Mouse (Mus musculus) kidney, postnatal 0 days (tissue): ENCODE measurements around the gene Stac3. TPM values are rescaled to one million over a fixed set of nuclear protein-coding genes. Genes with fewer than 3 reads are reported as not detected.

Experiments
- ATAC-seq: fragments of 200-750 bp; cut with Nextera tagmentation; replicated peaks from 2 replicates; pipeline ENCODE4 v1.8.0; 2017; ENCODE audit warnings: low read depth, moderate number of reproducible peaks, moderate TSS enrichment, moderate library complexity; ENCODE audit not compliant: low FRiP score
- DNase-seq: peaks from one replicate; pipeline ENCODE4 v3.0.0-alpha.2; 2016; ENCODE audit warnings: low spot score
- H3K27ac ChIP-seq: fragments of 300-500 bp; sonication (generic); 2 replicates; pipeline ENCODE4 v1.5.1; 2014; ENCODE audit warnings: mild to moderate bottlenecking
- H3K27me3 ChIP-seq: fragments of 300-500 bp; sonication (generic); 2 replicates; pipeline ENCODE4 v1.6.1; 2014; ENCODE audit warnings: low read length, mixed read lengths; ENCODE audit not compliant: insufficient read depth
- H3K36me3 ChIP-seq: fragments of 300-500 bp; sonication (generic); 2 replicates; pipeline ENCODE4 v1.6.1; 2014; ENCODE audit warnings: low read length, mixed read lengths; ENCODE audit not compliant: insufficient read depth
- H3K4me1 ChIP-seq: fragments of 300-500 bp; sonication (generic); replicated peaks from 2 replicates; pipeline ENCODE4 v1.6.1; 2014; ENCODE audit warnings: antibody characterized with exemption, low read length, mixed read lengths; ENCODE audit not compliant: insufficient read depth
- H3K4me2 ChIP-seq: fragments of 300-500 bp; sonication (generic); 2 replicates; pipeline ENCODE4 v1.6.1; 2014; ENCODE audit warnings: mild to moderate bottlenecking, low read length, moderate library complexity, mixed read lengths
- H3K4me3 ChIP-seq: fragments of 300-500 bp; sonication (generic); replicated peaks from 2 replicates; pipeline ENCODE4 v1.5.1; 2014; ENCODE audit warnings: low read depth, low read length
- H3K9ac ChIP-seq: fragments of 300-500 bp; sonication (generic); 2 replicates; pipeline ENCODE4 v1.6.1; 2014; ENCODE audit warnings: low read depth, low read length
- H3K9me3 ChIP-seq: fragments of 300-500 bp; sonication (generic); replicated peaks from 2 replicates; pipeline ENCODE4 v1.6.1; 2016; ENCODE audit warnings: low read length, inconsistent platforms, mixed read lengths
- CTCF ChIP-seq: IDR thresholded peaks from 2 replicates; pipeline ENCODE4 v1.5.1; 2016; ENCODE audit warnings: antibody characterized with exemption, low read depth, mild to moderate bottlenecking, moderate library complexity
- WGBS: fragments of 180-500 bp; shearing (Covaris S2); extraction: QIAGEN DNeasy Blood & Tissue Kit; methylation state at CpG from one replicate; pipeline ENCODE4 v1.1.7; 2014; 5-methylcytosine and 5-hydroxymethylcytosine counted together
- polyA plus RNA-seq: library from polyadenylated mRNA; unstranded; fragments of >200 nt; fragmentation: Nextera tagmentation; extraction: Ambion mirVana; gene quantifications from 2 replicates; pipeline ENCODE4 v1.2.1, GENCODE M21; 2015

Gene Stac3
- polyA plus RNA-seq, 1 experiment from 2014 or later, result 0.16 TPM

DNA sequence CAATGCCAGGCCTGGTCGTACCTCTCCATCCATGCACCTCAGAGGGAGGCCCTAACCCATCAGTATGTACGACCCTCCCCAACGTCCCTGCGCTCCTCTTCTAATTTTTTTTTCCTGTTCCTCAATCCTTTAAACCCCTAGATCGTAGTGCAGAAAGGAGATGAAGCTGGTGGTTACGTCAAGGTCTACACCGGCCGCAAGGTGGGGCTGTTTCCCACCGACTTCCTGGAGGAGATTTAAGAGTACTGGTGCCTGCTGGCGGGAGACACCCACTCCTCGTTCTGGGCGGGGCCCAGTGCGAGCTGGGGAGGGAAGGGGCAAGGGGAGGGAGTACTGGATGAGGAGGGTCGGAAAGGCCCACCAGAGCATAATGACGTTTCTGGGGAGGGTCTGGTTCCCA, 6.8 kb downstream of the Stac3 start:
- Histone ChIP-seq H3K27me3 (peaks cover 34% of the 10 kb centered on the region), H3K4me3 (no peak overlapping the region), H3K4me2 (peak overlapping the region; percentile 63), H3K27ac (no peak overlapping the region), H3K9me3 (no peaks in the 10 kb centered on the region), H3K36me3 (no peaks in the 10 kb centered on the region), H3K9ac (0 out of 2 replicates have a peak overlapping the region, but pooled peaks have one; percentile 4), H3K4me1 (peaks cover 20% of the 10 kb centered on the region; the same call in 1 of the 2 replicates)
- WGBS, result 6% methylated on average over 15 of the region's 15 CpGs
- ATAC-seq, result peak; percentile 0; the same call in 1 of the 2 replicates
- TF ChIP-seq CTCF, result peak; percentile 82
- DNase-seq, result peak; percentile 88

DNA sequence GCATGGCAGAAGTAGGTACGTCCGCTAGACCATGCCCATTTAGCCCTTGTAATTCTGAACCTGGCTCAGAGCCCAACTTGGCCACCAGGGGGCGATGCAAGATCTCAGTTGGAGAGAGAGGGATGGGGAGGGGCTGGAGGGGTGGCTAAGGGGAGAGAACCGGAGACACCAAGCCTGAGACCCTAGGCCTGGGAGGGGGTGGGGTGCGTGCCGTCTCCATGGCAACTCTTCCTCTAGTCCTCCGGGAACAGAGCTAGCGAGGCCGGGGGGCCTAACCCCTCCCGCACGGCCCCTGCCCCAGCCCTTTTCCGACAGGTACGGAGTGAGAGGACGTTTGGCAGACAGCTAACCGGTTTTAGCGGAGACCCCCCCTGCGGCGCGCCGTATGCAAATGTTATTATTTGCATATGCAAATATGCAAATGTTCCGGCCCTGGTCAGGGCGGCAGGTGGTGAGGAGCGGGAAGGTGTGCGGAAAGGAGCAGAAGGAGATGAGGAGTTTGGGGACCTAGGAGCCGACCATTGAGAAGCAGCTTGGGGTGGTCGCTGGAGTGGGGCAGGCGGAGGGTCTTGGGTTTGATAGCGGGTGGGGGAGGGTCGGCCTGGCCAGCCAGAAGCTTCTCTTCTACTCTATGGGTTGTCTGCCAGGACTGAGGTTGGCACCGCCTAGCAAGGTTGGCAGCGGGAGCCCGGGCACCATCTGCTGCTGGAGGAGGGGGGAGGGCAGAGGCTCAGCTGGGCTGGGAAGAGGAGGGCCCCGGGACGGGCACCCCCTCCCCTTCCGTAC, 7.8 kb downstream of the Stac3 start:
- H3K36me3 ChIP-seq, result no peaks in the 10 kb centered on the region
- H3K4me1 ChIP-seq, result peaks cover 26% of the 10 kb centered on the region; the same call in 1 of the 2 replicates
- peak; percentile 92 for TF ChIP-seq CTCF
- DNase-seq (peak; percentile 94), ATAC-seq (peak; percentile 51)
- peaks cover 43% of the 10 kb centered on the region for H3K27me3 ChIP-seq
- peak overlapping the region; percentile 26 for H3K4me3 ChIP-seq
- H3K4me2 ChIP-seq, result peak overlapping the region; percentile 63
- H3K9me3 ChIP-seq, result no peaks in the 10 kb centered on the region
- H3K9ac ChIP-seq, result no peak overlapping the region
- no peak overlapping the region for H3K27ac ChIP-seq
- WGBS, result under 1% methylated on average over 35 of the region's 35 CpGs

DNA sequence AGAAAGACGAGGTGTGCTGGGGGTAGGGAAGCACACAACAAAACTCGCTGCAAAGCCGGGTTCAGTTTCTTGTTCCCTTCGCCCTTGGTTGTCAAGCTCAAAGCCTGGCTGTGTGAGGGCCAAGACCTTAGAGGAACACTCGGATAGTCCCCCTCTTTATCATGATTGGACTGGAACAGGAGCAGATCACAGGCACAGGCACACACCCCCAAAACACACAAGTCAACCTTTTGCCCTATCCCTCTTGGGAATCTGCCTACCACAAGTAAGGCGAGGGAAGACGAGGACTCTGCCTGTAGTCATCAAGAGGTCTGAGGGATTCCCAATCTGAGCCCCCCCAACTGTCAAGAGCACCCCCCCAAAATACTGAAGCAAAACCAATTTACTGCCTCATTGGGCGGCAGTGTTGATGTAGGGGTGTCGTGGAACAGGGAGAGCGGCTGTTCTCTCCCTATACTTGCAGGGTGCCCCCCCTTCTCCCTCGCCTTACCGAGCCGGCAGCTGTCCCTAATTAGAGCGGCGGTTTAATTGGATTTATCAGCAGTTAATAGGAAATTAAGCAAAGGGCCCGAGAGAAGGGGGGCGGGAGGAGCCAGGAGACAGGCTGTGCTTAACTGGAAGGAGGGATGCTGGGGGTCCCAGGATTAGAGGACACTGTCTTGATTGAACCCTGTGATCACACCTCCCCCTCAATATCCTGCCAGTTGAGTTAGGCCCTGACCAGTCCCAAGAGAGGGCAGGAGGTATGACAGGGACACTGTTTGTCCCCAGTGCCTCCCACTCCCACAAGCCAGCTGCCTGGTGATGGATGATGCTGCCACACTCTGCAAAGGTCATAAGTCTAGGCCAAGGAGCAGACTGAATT, 8.6 kb downstream of the Stac3 start:
- no peaks in the 10 kb centered on the region for H3K9me3 ChIP-seq
- H3K4me1 ChIP-seq, result peaks cover 26% of the 10 kb centered on the region; the same call in 1 of the 2 replicates
- no peak overlapping the region; the same call in 1 of the 2 replicates for H3K4me3 ChIP-seq
- 16% methylated on average over 17 of the region's 17 CpGs for WGBS
- no peak for ATAC-seq
- no peaks in the 10 kb centered on the region for H3K36me3 ChIP-seq
- H3K4me2 ChIP-seq, result peak overlapping the region; percentile 63
- no peak overlapping the region for H3K9ac ChIP-seq
- no peak overlapping the region for H3K27ac ChIP-seq
- TF ChIP-seq CTCF, result no peak
- no peak for DNase-seq
- H3K27me3 ChIP-seq, result peaks cover 49% of the 10 kb centered on the region

DNA sequence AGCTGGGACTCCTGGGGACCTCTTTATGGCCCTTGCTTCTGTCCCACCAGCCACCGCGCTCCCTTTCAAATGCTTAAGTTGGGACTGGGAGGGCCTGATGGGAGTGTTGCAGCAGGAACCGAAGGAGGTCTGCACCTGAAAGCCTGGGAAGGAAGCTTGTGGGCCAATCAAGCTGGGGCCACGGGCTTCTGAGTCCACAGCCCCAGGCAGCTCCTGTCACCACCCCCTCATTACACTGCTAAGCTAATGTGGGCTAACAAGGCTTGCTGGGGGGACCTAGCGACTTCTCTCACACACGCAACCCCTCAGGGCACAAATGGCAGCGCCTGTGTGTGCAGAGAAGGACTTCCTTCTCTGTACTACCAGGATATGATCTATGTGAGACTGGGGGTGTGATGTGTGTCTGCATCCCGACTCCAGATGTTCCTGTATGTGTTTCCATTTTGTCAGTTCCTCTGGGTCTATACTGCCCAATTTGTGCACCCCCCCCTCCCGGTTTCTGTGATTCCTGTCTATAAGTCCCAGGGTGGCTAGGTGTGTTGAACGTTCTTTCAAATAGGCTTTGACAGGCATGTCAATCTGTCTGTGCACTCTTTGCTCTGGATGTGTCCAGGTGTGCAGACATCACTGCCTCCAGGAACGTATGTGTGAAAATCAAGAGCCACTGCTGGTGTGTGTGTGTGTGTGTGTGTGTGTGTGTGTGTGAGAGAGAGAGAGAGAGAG, 9.6 kb downstream of the Stac3 start:
- Histone ChIP-seq H3K27me3 (peaks cover 49% of the 10 kb centered on the region), H3K9ac (no peak overlapping the region), H3K27ac (no peak overlapping the region), H3K4me3 (0 out of 2 replicates have a peak overlapping the region, but pooled peaks have one; percentile 44), H3K4me1 (peaks cover 29% of the 10 kb centered on the region; the same call in 1 of the 2 replicates), H3K36me3 (no peaks in the 10 kb centered on the region), H3K9me3 (no peaks in the 10 kb centered on the region), H3K4me2 (peak overlapping the region; percentile 83; the same call in 1 of the 2 replicates)
- WGBS, result 12% methylated on average over 11 of the region's 11 CpGs
- no peak for DNase-seq
- ATAC-seq, result no peak
- TF ChIP-seq CTCF, result no peak

DNA sequence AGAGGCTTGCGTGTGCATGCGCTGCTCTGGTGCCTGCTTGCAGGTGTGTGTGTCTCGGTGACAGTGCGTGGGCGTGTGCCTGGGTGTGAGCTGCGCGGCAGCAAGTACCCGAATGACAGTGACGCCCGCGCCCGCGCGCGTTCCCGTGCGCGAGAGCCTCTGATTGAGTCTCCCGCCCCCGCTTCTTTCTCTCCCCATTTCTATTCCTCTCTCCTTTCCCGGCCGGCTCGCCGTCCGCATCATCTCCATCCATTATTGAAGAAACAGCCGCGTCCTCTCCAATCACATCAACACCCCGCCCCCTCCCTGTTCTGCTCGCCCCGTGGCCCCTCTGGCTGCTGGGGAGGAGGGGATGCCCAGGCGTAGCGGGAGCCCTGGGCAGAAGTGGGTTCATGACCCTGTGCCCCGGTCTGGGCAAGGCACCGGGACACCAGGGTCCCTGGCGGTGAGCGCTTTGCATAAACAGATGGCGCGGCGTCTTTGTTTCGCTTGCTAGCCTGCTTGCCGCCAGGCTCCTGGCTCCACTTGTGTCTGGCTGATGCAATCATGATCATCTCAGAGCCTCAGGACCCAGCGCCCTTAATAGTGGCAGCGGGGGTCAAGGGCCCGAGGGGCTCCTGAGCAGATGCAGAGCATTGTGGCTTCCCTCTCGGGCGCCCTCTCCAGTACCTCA, 10.3 kb downstream of the Stac3 start:
- Histone ChIP-seq H3K9me3 (no peaks in the 10 kb centered on the region), H3K4me3 (peak overlapping the region; percentile 44), H3K9ac (peak overlapping the region; percentile 39; the same call in 1 of the 2 replicates), H3K27me3 (peaks cover 49% of the 10 kb centered on the region), H3K36me3 (no peaks in the 10 kb centered on the region), H3K4me2 (peak overlapping the region; percentile 83), H3K27ac (no peak overlapping the region), H3K4me1 (peaks cover 36% of the 10 kb centered on the region)
- WGBS, result under 1% methylated on average over 44 of the region's 46 CpGs
- ATAC-seq (no peak), DNase-seq (no peak)
- 0 out of 2 replicates have a peak, but pooled peaks have one; percentile 32 for TF ChIP-seq CTCF
